Mouse (Mus musculus) ES-E14 (cell line): ENCODE measurements around the gene Usp37. TPM values are rescaled to one million over a fixed set of nuclear protein-coding genes. Genes with fewer than 3 reads are reported as not detected.

Experiments
- DNase-seq: peaks from one replicate; pipeline ENCODE4 v3.0.0-alpha.2; 2013; ENCODE audit warnings: low read depth, low spot score
- H3K27ac ChIP-seq: 2 replicates; pipeline ENCODE4 v1.5.1; 2012; ENCODE audit warnings: low read depth, mild to moderate bottlenecking, low read length, moderate library complexity, mixed read lengths; ENCODE audit not compliant: poor library complexity, insufficient read depth, severe bottlenecking
- H3K36me3 ChIP-seq: 2 replicates; pipeline ENCODE4 v1.6.1; 2012; ENCODE audit warnings: mild to moderate bottlenecking, low read length, moderate library complexity, mixed read lengths; ENCODE audit not compliant: control insufficient read depth, poor library complexity, insufficient read depth, severe bottlenecking
- H3K4me1 ChIP-seq, 2 experiments: fragments of 150-350 bp in 1 of 2; sonication (generic) in 1 of 2; 2 replicates each; pipeline ENCODE4 v1.6.1; 2012; ENCODE audit warnings: low read length in 2 of 2, mild to moderate bottlenecking in 1 of 2, mixed read lengths in 1 of 2; ENCODE audit not compliant: control insufficient read depth in 2 of 2, insufficient read depth in 2 of 2, poor library complexity in 1 of 2
- H3K4me3 ChIP-seq, 2 experiments: fragments of 150-350 bp in 1 of 2; sonication (generic) in 1 of 2; 2 replicates each; pipeline ENCODE4 v1.5.1; 2012; ENCODE audit warnings: low read length in 2 of 2, low read depth in 1 of 2, mild to moderate bottlenecking in 1 of 2, mixed read lengths in 1 of 2; ENCODE audit not compliant: insufficient read depth in 1 of 2, poor library complexity in 1 of 2, severe bottlenecking in 1 of 2
- H3K9ac ChIP-seq: 2 replicates; pipeline ENCODE4 v1.6.1; 2012; ENCODE audit warnings: low read depth, mild to moderate bottlenecking, low read length, mixed read lengths; ENCODE audit not compliant: poor library complexity, insufficient read depth, severe bottlenecking
- H3K9me3 ChIP-seq: fragments of 150-350 bp; sonication (generic); 2 replicates; pipeline ENCODE4 v1.6.1; 2012; ENCODE audit warnings: low read depth, mild to moderate bottlenecking, low read length; ENCODE audit not compliant: control insufficient read depth, insufficient read depth
- CHD2 ChIP-seq: IDR thresholded peaks from 2 replicates; pipeline ENCODE4 v1.6.1; 2014; ENCODE audit warnings: mild to moderate bottlenecking, low read depth, low read length, inconsistent platforms
- HCFC1 ChIP-seq: IDR thresholded peaks from 2 replicates; pipeline ENCODE4 v1.6.1; 2012; ENCODE audit warnings: low read length, inconsistent platforms, borderline replicate concordance; ENCODE audit not compliant: insufficient read depth
- MAFK ChIP-seq: IDR thresholded peaks from 2 replicates; pipeline ENCODE4 v1.6.1; 2014; ENCODE audit warnings: mild to moderate bottlenecking, low read depth, low read length, inconsistent platforms; ENCODE audit not compliant: insufficient read depth
- ZC3H11A ChIP-seq: IDR thresholded peaks from 2 replicates; pipeline ENCODE4 v1.6.1; 2012; ENCODE audit warnings: low read depth, mild to moderate bottlenecking, inconsistent platforms, low read length, borderline replicate concordance
- ZNF384 ChIP-seq: IDR thresholded peaks from 2 replicates; pipeline ENCODE4 v1.6.1; 2012; ENCODE audit warnings: low read depth, low read length, inconsistent platforms
- in situ Hi-C, 2 experiments: fragments of 600-800 bp; cut with MboI; formaldehyde crosslinking; loops; one replicate each; pipeline ENCODE4 v1.15.1; 2025; ENCODE audit warnings: low sequenced_read_pairs in 2 of 2, inconsistent platforms in 1 of 2; ENCODE audit not compliant: unreplicated experiment in 2 of 2
- total RNA-seq: library from RNA; depleted of rRNA; stranded (reverse); fragments of 300-350 nt; gene quantifications from 2 replicates; pipeline ENCODE4 v1.2.3, GENCODE M21; 2012

The Usp37 gene
- total RNA-seq, 1 experiment = 44.8 TPM

DNA sequence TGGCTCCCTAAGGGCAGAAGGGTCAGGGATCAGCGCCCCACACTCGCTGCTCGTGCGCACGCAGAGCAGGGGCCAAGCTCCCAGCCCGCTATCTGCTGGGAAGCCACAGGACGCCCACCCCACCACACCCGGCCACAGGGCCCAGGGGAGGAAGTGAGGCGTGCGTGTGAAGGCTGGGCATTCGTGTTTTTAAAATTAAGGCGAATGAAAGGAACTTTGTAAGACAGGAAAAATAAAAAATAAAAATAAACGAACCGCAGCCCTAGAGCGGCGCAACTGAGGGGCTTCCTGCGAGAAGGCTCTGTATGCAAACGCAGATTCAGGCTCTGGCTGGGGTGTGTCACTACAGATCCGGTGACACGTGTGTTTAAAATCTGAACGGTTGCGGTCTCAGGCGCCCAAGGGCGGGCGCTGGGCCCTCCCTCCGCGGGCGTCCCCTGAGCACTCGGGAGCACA, 154.2 kb downstream of the Usp37 start:
- no peaks in the 10 kb centered on the region for H3K9me3 ChIP-seq
- peaks cover 9% of the 10 kb centered on the region; the same call in 1 of the 2 replicates for H3K36me3 ChIP-seq
- peaks cover 0 to 26% of the 10 kb centered on the region in 2 experiments; a peak in 3 of 4 replicates for H3K4me1 ChIP-seq
- in situ Hi-C loops = no loop called here
- TF ChIP-seq MAFK (no peak), CHD2 (no peak), HCFC1 (no peak), ZC3H11A (no peak), ZNF384 (no peak)
- DNase-seq = no peak
- peak overlapping the region; percentile 52 to 67 for H3K4me3 ChIP-seq
- H3K9ac ChIP-seq = peak overlapping the region; percentile 73
- no peak overlapping the region for H3K27ac ChIP-seq

GRCm38 (mm10) chr1:74388398-74388920, 155.6 kb downstream of the Usp37 start:
- no peak for DNase-seq
- no peaks in the 10 kb centered on the region for H3K9me3 ChIP-seq
- H3K36me3 ChIP-seq = no peaks in the 10 kb centered on the region
- no peak overlapping the region for H3K4me3 ChIP-seq
- no peak overlapping the region for H3K27ac ChIP-seq
- H3K4me1 ChIP-seq = peaks cover 0 to 30% of the 10 kb centered on the region in 2 experiments
- in situ Hi-C loops = no loop called here
- no peak overlapping the region for H3K9ac ChIP-seq
- no peak for TF ChIP-seq MAFK
- TF ChIP-seq HCFC1 = no peak
- no peak for TF ChIP-seq CHD2
- no peak for TF ChIP-seq ZNF384
- TF ChIP-seq ZC3H11A = no peak

DNA sequence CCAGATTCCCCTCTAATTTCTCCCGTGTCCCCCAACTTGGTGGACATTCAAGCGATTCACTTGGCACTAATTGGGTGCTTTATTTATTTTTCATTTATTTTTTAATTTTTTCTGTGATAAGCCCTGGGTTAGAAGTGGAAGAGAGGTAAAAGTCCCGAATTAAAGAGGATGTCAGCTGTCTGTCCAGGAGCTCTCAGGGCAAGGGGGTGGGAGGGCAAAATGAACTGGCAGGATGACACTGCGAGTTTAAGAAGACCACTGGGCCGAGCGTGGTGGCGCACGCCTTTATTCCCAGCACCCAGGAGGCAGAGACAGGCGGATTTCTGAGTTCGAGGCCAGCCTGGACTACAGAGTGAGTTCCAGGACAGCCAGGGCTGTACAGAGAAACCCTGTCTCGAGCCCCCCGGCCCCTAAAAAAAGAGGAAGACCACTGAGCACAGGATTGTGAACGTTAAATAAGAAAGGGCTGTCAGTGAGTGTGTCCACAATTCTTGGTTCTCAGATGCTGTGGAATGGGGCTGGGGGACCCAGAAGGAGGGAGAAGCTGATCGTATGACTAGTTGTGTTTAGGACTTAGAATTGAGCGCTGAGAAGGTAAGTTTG, 156.6 kb downstream of the Usp37 start:
- no peaks in the 10 kb centered on the region for H3K9me3 ChIP-seq
- peak overlapping the region; percentile 51 to 59 for H3K4me3 ChIP-seq
- H3K27ac ChIP-seq = peak overlapping the region; percentile 93
- peaks cover 0 to 26% of the 10 kb centered on the region in 2 experiments for H3K4me1 ChIP-seq
- TF ChIP-seq MAFK (no peak), HCFC1 (no peak), CHD2 (no peak), ZNF384 (no peak), ZC3H11A (no peak; the same call in 1 of the 2 replicates)
- in situ Hi-C loops = no loop called here
- no peak for DNase-seq
- H3K9ac ChIP-seq = peak overlapping the region; percentile 58; the same call in 1 of the 2 replicates
- no peaks in the 10 kb centered on the region for H3K36me3 ChIP-seq

- peaks cover 0 to 26% of the 10 kb centered on the region in 2 experiments for H3K4me1 ChIP-seq
- no peaks in the 10 kb centered on the region for H3K9me3 ChIP-seq
- H3K27ac ChIP-seq = peak overlapping the region; percentile 93
- no peak for TF ChIP-seq MAFK
- TF ChIP-seq CHD2 = no peak
- peak; percentile 69 for TF ChIP-seq ZC3H11A
- DNase-seq = peak; percentile 96
- peak overlapping the region; percentile 51 to 59 for H3K4me3 ChIP-seq
- in situ Hi-C loops = no loop called here
- H3K36me3 ChIP-seq = no peaks in the 10 kb centered on the region
- peak overlapping the region; percentile 58; the same call in 1 of the 2 replicates for H3K9ac ChIP-seq
Measured at GRCm38 (mm10) chr1:74386714-74387385, 157.2 kb downstream of the Usp37 start.
